Mouse (Mus musculus) right cerebral cortex, postnatal 10 days (tissue): ENCODE data around the gene Srcap.

Experiments
- DNase-seq, 2 experiments: peaks; one replicate each; pipeline ENCODE4 v3.0.0; 2021; ENCODE audit warnings: low spot score in 2 of 2

Srcap gene

GRCm38 (mm10) chr7:127573503-127574008 lies 61.8 kb downstream of the Srcap start:
- no peak for DNase-seq

- no peak for DNase-seq
Measured at GRCm38 (mm10) chr7:127574115-127574514, 62.3 kb downstream of the Srcap start.

GRCm38 (mm10) chr7:127583260-127583659 lies 71.5 kb downstream of the Srcap start:
- no peak for DNase-seq

- DNase-seq, result no peak
Measured at GRCm38 (mm10) chr7:127585031-127585430, 73.2 kb downstream of the Srcap start.

- DNase-seq, result no peak
Measured at GRCm38 (mm10) chr7:127586149-127586548, 74.4 kb downstream of the Srcap start.

- no peak for DNase-seq
Measured at GRCm38 (mm10) chr7:127587196-127587595, 75.4 kb downstream of the Srcap start.

- DNase-seq, result peak; percentile 97 to 99
Measured at GRCm38 (mm10) chr7:127588011-127588871, 76.5 kb downstream of the Srcap start, which contains the start of the genes Ccdc189 and Rnf40. Gene Ccdc189 (minus strand): TSS chr7:127588595. Gene Rnf40 (plus strand): TSS chr7:127588767.

- DNase-seq, result peak in 1 of 2 experiments; percentile 51
Measured at GRCm38 (mm10) chr7:127588901-127589300, 77.1 kb downstream of the Srcap start.

GRCm38 (mm10) chr7:127589637-127590036 lies 77.9 kb downstream of the Srcap start:
- no peak for DNase-seq

- no peak for DNase-seq
Measured at GRCm38 (mm10) chr7:127591108-127591507, 79.3 kb downstream of the Srcap start.

- DNase-seq, result no peak
Measured at GRCm38 (mm10) chr7:127592575-127592974, 80.8 kb downstream of the Srcap start.

- DNase-seq, result no peak
Measured at GRCm38 (mm10) chr7:127596747-127597146, 85.0 kb downstream of the Srcap start.

GRCm38 (mm10) chr7:127600612-127601011 lies 88.8 kb downstream of the Srcap start:
- DNase-seq, result no peak

- no peak for DNase-seq
Measured at GRCm38 (mm10) chr7:127601735-127602134, 90.0 kb downstream of the Srcap start.

- DNase-seq, result no peak
Measured at GRCm38 (mm10) chr7:127602903-127603302, 91.1 kb downstream of the Srcap start.

GRCm38 (mm10) chr7:127604256-127604655 lies 92.5 kb downstream of the Srcap start:
- no peak for DNase-seq

GRCm38 (mm10) chr7:127607150-127607549 lies 95.4 kb downstream of the Srcap start:
- no peak for DNase-seq
